In the genomic region with DNA sequence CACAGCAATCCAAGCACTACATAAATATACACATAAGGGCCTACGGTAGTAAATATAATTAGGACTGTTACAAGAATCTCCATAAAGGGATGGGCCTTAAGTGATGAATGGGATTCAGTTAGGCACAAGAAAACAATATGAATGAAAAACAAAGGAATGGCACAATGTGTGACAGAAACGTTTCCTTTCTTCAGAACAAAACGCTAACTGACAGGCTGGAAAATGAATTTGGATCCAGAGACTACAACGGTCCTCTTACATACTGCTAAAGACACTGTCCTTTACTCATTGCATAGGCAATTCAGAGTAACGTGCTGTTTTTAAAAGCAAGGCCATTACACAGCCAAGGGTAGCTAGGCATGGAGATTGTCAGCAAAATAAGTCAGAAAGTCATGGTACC, we compare ENCODE assay signal across 22 mouse cellular contexts. TPM values are rescaled to one million over a fixed set of nuclear protein-coding genes. Genes with fewer than 3 reads are reported as not detected.
DNase-seq lines count a peak whose midpoint lies in the region; ATAC-seq and TF ChIP-seq lines count a peak whose summit lies in the region.
"Had no signal": no experiment of that assay in that cellular context is flagged by ENCODE, and none has a peak within 500 bp of the region (broad histone marks: within the 10 kb centered on the region; RNA-seq: fewer than 3 reads in every experiment).

No protein-coding gene starts in this region.

- no peaks in the 10 kb centered on the region for H3K9me3 ChIP-seq in midbrain, embryonic 13.5 days
- H3K9me3 ChIP-seq in midbrain, postnatal 0 days (ENCODE audit: low read length) = no peaks in the 10 kb centered on the region
- no peaks in the 10 kb centered on the region for H3K9me3 ChIP-seq in forebrain, postnatal 0 days (ENCODE audit: low read length)
- H3K9me3 ChIP-seq: G1E had no signal

- 0 out of 2 replicates have a peak, but pooled peaks cover 5% of the 10 kb centered on the region for H3K36me3 ChIP-seq in midbrain, embryonic 13.5 days
- H3K36me3 ChIP-seq in midbrain, postnatal 0 days (ENCODE audit: insufficient read depth, low read length) = no peaks in the 10 kb centered on the region
- no peaks in the 10 kb centered on the region for H3K36me3 ChIP-seq in forebrain, postnatal 0 days (ENCODE audit: insufficient read depth)

- WGBS in midbrain, embryonic 13.5 days = 70% methylated on average over 5 of the region's 5 CpGs
- 50% methylated on average over 5 of the region's 5 CpGs for WGBS in midbrain, postnatal 0 days
- WGBS in forebrain, postnatal 0 days = 73% methylated on average over 5 of the region's 5 CpGs

- H3K4me2 ChIP-seq in midbrain, embryonic 13.5 days (replicated peaks) = no peak overlapping the region
- H3K4me2 ChIP-seq in midbrain, postnatal 0 days (ENCODE audit: low read depth, low read length, poor library complexity, severe bottlenecking) = no peak overlapping the region
- no peak overlapping the region for H3K4me2 ChIP-seq in forebrain, postnatal 0 days (ENCODE audit: low read depth)

- TF ChIP-seq CTCF in gastrocnemius, adult 2 months (IDR thresholded peaks at IDR 0.05) = no peak
- no peak for TF ChIP-seq CTCF in midbrain, postnatal 0 days (IDR thresholded peaks at IDR 0.05)
- no peak for TF ChIP-seq CTCF in forebrain, postnatal 0 days (IDR thresholded peaks at IDR 0.05; ENCODE audit: low read depth)

- intact Hi-C loops in gastrocnemius, adult 2 months (cut with DNase I) = loop anchor here (5.0 to 10.0 kb wide), 3 partner anchors 68 to 640 kb away; partner anchors contain the start of genes Il15ra, Mindy3 and Rbm17
- intact Hi-C loops in heart, postnatal 25 days (cut with DNase I) = loop anchor here (5.0 kb wide), 2 partner anchors 68 to 173 kb away; partner anchors contain the start of genes Il15ra and Rbm17

- H3K9ac ChIP-seq in midbrain, embryonic 13.5 days (replicated peaks) = 0 out of 2 replicates have a peak overlapping the region, but pooled peaks have one; percentile 23
- H3K9ac ChIP-seq in midbrain, postnatal 0 days (replicated peaks; ENCODE audit: low read length, poor library complexity, severe bottlenecking) = no peak overlapping the region
- H3K9ac ChIP-seq in forebrain, postnatal 0 days = no peak overlapping the region

- H3K4me1 ChIP-seq in midbrain, embryonic 13.5 days (replicated peaks) = peaks cover 45% of the 10 kb centered on the region
- peaks cover 20% of the 10 kb centered on the region for H3K4me1 ChIP-seq in midbrain, postnatal 0 days (ENCODE audit: insufficient read depth, low read length)
- peaks cover 17% of the 10 kb centered on the region; the same call in 1 of the 2 replicates for H3K4me1 ChIP-seq in forebrain, postnatal 0 days (ENCODE audit: insufficient read depth)

- no peaks in the 10 kb centered on the region for H3K27me3 ChIP-seq in midbrain, embryonic 13.5 days
- H3K27me3 ChIP-seq in midbrain, postnatal 0 days (ENCODE audit: insufficient read depth, low read length) = no peaks in the 10 kb centered on the region
- no peaks in the 10 kb centered on the region for H3K27me3 ChIP-seq in forebrain, postnatal 0 days (ENCODE audit: insufficient read depth, low read length)
- H3K27me3 ChIP-seq: CH12.LX, Patski had no signal

- H3K4me3 ChIP-seq in gastrocnemius, adult 2 months = no peak overlapping the region
- H3K4me3 ChIP-seq in midbrain, embryonic 13.5 days (replicated peaks) = no peak overlapping the region
- no peak overlapping the region for H3K4me3 ChIP-seq in midbrain, postnatal 0 days (ENCODE audit: low read depth, low read length)
- H3K4me3 ChIP-seq in forebrain, postnatal 0 days (ENCODE audit: low read depth, low read length) = no peak overlapping the region

- peak overlapping the region; percentile 76; the same call in 1 of the 2 replicates for H3K27ac ChIP-seq in gastrocnemius, adult 2 months
- H3K27ac ChIP-seq in midbrain, embryonic 13.5 days = no peak overlapping the region
- no peak overlapping the region for H3K27ac ChIP-seq in midbrain, postnatal 0 days (ENCODE audit: low read depth, low read length)
- no peak overlapping the region for H3K27ac ChIP-seq in forebrain, postnatal 0 days (ENCODE audit: low read depth, low read length)

- DNase-seq in gastrocnemius, adult 2 months = no peak
- DNase-seq in gastrocnemius, postnatal 10 days = no peak
- DNase-seq in midbrain, postnatal 0 days (ENCODE audit: low spot score) = no peak
- DNase-seq in retina, embryonic 14.5 days (ENCODE audit: low spot score) = peak; percentile 53
- DNase-seq in retina, postnatal 1 day = peak; percentile 52
- DNase-seq in forebrain, postnatal 0 days = no peak
- DNase-seq in heart, postnatal 25 days (ENCODE audit: low spot score) = no peak
- DNase-seq: adrenal gland, adult 2 months; adrenal gland, adult 8-10 months; adrenal gland, postnatal 10 days; adrenal gland, postnatal 14 days; adrenal gland, postnatal 25 days; adrenal gland, postnatal 36 days; B cell, adult 2 months; cerebellum, adult 11 months; cerebellum, adult 11-12 months had no signal

- no peak for ATAC-seq in midbrain, embryonic 13.5 days
- ATAC-seq in midbrain, postnatal 0 days (ENCODE audit: low FRiP score) = no peak
- no peak for ATAC-seq in forebrain, postnatal 0 days
- ATAC-seq: activated CD4-positive, CD25-positive, alpha-beta regulatory T cell, adult 4 months; CD4-positive, CD25-positive, alpha-beta regulatory T cell, adult 4 months; Patski had no signal

RNA-seq across cellular contexts. Expression of gene Fbh1, which starts 2.3 kb away (rescaled TPM):
- 10 to 100 TPM; 24.1 to 32.5 TPM for total RNA-seq in gastrocnemius, adult 2 months (2021)
- total RNA-seq in gastrocnemius, postnatal 10 days (2021) = 10 to 100 TPM; 37.3 to 44.7 TPM
- polyA plus RNA-seq in midbrain, embryonic 13.5 days (2015; fragmentation: Nextera tagmentation; extraction: Ambion mirVana) = 132 and 133 TPM in 2 replicates
- total RNA-seq in midbrain, postnatal 0 days (2014; rRNA removed) = 95.1 and 102 TPM in 2 replicates
- 85.0 TPM in 2 replicates for polyA plus RNA-seq in midbrain, postnatal 0 days (2015; fragmentation: Nextera tagmentation; extraction: Ambion mirVana)
- total RNA-seq in forebrain, postnatal 0 days (2014; rRNA removed) = 84.0 and 98.9 TPM in 2 replicates
- 64.8 and 66.2 TPM in 2 replicates for polyA plus RNA-seq in forebrain, postnatal 0 days (2015; fragmentation: Nextera tagmentation; extraction: Ambion mirVana)
- total RNA-seq in heart, postnatal 25 days (2021) = 10 to 100 TPM; 72.5 to 73.6 TPM

RNA-seq across cellular contexts. Expression of gene Ankrd16, which starts 2.6 kb away (rescaled TPM):
- 10 to 100 TPM; 20.8 to 26.3 TPM for total RNA-seq in gastrocnemius, adult 2 months (2021)
- total RNA-seq in gastrocnemius, postnatal 10 days (2021) = 10 to 100 TPM; 25.8 to 34.0 TPM
- polyA plus RNA-seq in midbrain, embryonic 13.5 days (2015; fragmentation: Nextera tagmentation; extraction: Ambion mirVana) = 56.6 and 59.8 TPM in 2 replicates
- 45.2 and 66.6 TPM in 2 replicates for total RNA-seq in midbrain, postnatal 0 days (2014; rRNA removed)
- 35.0 and 36.3 TPM in 2 replicates for polyA plus RNA-seq in midbrain, postnatal 0 days (2015; fragmentation: Nextera tagmentation; extraction: Ambion mirVana)
- 51.1 and 57.1 TPM in 2 replicates for total RNA-seq in forebrain, postnatal 0 days (2014; rRNA removed)
- 18.5 and 26.9 TPM in 2 replicates for polyA plus RNA-seq in forebrain, postnatal 0 days (2015; fragmentation: Nextera tagmentation; extraction: Ambion mirVana)
- 10 to 100 TPM; 18.8 to 21.5 TPM for total RNA-seq in heart, postnatal 25 days (2021)

Comparison
In these comparisons a context has a peak if more than half of its experiments do, and no peak if none do; other contexts are left out.
1. DNase-seq: peak in retina, embryonic 14.5 days (single experiment) and retina, postnatal 1 day (single experiment); none in gastrocnemius, adult 2 months (single experiment), gastrocnemius, postnatal 10 days (single experiment), midbrain, postnatal 0 days (single experiment), forebrain, postnatal 0 days (single experiment) and heart, postnatal 25 days (single experiment).